Mouse (Mus musculus) myocyte (in vitro differentiated cells): ENCODE measurements around the gene Arl4d. TPM values are rescaled to one million over a fixed set of nuclear protein-coding genes. Genes with fewer than 3 reads are reported as not detected.

ENCODE experiments used
- H3K27me3 ChIP-seq: one replicate; pipeline ENCODE4 v1.6.1; 2011; ENCODE audit not compliant: control insufficient read depth, insufficient read depth, insufficient read length
- H3K36me3 ChIP-seq: one replicate; pipeline ENCODE4 v1.6.1; 2011; ENCODE audit not compliant: control insufficient read depth, insufficient read depth
- H3K4me2 ChIP-seq: one replicate; pipeline ENCODE4 v1.6.1; 2011; ENCODE audit warnings: low read depth, control low read depth
- H3K4me3 ChIP-seq: one replicate; pipeline ENCODE4 v1.5.1; 2011; ENCODE audit warnings: mild to moderate bottlenecking, control low read depth, moderate library complexity
- H3K79me2 ChIP-seq: one replicate; pipeline ENCODE4 v1.6.1; 2011; ENCODE audit not compliant: control insufficient read depth, insufficient read depth
- H3ac ChIP-seq: one replicate; pipeline ENCODE4 v1.6.1; 2011; ENCODE audit not compliant: control insufficient read depth, insufficient read length
- CEBPB ChIP-seq: IDR thresholded peaks from 2 replicates; pipeline ENCODE4 v1.6.1; 2011; ENCODE audit warnings: mild to moderate bottlenecking, moderate library complexity; ENCODE audit not compliant: poor library complexity, insufficient read depth, severe bottlenecking
- E2F4 ChIP-seq: IDR thresholded peaks from one replicate; pipeline ENCODE4 v1.6.1; 2011; ENCODE audit warnings: mild to moderate bottlenecking, control low read depth, moderate library complexity; ENCODE audit not compliant: insufficient read depth
- MAX ChIP-seq: IDR thresholded peaks from one replicate; pipeline ENCODE4 v1.6.1; 2011; ENCODE audit warnings: low read depth, mild to moderate bottlenecking, control low read depth
- MYOD1 ChIP-seq, 3 experiments: IDR thresholded peaks; one replicate each; pipeline ENCODE4 v1.6.1; 2011; ENCODE audit warnings: control low read depth in 2 of 3, low read depth in 2 of 3, mild to moderate bottlenecking in 2 of 3, moderate library complexity in 1 of 3; ENCODE audit not compliant: insufficient read length in 2 of 3, control insufficient read depth in 1 of 3
- MYOG ChIP-seq, 3 experiments: IDR thresholded peaks; one replicate each; pipeline ENCODE4 v1.6.1; 2011; ENCODE audit warnings: control low read depth in 2 of 3, low read depth in 2 of 3, mild to moderate bottlenecking in 2 of 3; ENCODE audit not compliant: insufficient read length in 2 of 3, control insufficient read depth in 1 of 3, insufficient read depth in 1 of 3
- POLR2A ChIP-seq: IDR thresholded peaks from one replicate; pipeline ENCODE4 v1.6.1; 2011; ENCODE audit warnings: low read depth, mild to moderate bottlenecking, control low read depth, moderate library complexity; ENCODE audit not compliant: insufficient read length
- POLR2AphosphoS2 ChIP-seq: IDR thresholded peaks from one replicate; pipeline ENCODE4 v1.6.1; 2011; ENCODE audit warnings: low read depth, control low read depth; ENCODE audit not compliant: insufficient read length
- REST ChIP-seq: IDR thresholded peaks from one replicate; pipeline ENCODE4 v1.6.1; 2011; ENCODE audit warnings: mild to moderate bottlenecking, control low read depth, moderate library complexity; ENCODE audit not compliant: insufficient read depth, insufficient read length
- SRF ChIP-seq: IDR thresholded peaks from one replicate; pipeline ENCODE4 v1.6.1; 2011; ENCODE audit warnings: low read depth; ENCODE audit not compliant: control insufficient read depth, insufficient read length
- TCF12 ChIP-seq: IDR thresholded peaks from one replicate; pipeline ENCODE4 v1.6.1; 2011; ENCODE audit warnings: mild to moderate bottlenecking, control low read depth; ENCODE audit not compliant: poor library complexity, insufficient read depth, severe bottlenecking
- TCF3 ChIP-seq: IDR thresholded peaks from one replicate; pipeline ENCODE4 v1.6.1; 2011; ENCODE audit warnings: low read depth, control low read depth; ENCODE audit not compliant: insufficient read length
- USF1 ChIP-seq: IDR thresholded peaks from one replicate; pipeline ENCODE4 v1.6.1; 2011; ENCODE audit warnings: low read depth, mild to moderate bottlenecking, control low read depth, moderate library complexity
- polyA plus RNA-seq: library from polyadenylated mRNA; unstranded; fragments of >200 nt; fragmentation: generic; extraction: Trizol; gene quantifications from one replicate; pipeline ENCODE4 v1.2.1, GENCODE M21; 2012; ENCODE audit warnings: missing spikeins

Arl4d gene
- polyA plus RNA-seq, 1 experiment: 7.7 TPM

DNA sequence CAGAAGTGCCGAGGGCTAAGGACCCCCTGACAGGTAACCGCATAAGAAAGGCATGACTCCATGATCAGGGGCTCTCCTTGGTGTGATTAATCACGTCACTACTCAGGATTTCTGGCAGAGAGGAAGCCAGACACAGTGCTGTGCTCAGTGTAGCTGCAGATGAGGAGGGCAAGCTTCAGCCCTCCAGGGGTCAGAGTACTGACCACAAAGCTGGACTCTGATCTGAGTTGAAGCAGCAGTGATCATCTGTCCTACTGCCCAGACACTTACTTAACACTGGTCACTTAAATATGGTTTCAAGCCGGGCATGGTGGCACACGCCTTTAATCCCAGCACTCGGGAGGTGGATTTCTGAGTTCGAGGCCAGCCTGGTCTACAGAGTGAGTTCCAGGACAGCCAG lies 4.2 kb upstream of the Arl4d start:
- Histone ChIP-seq H3K4me2 (no peak overlapping the region), H3K36me3 (no peaks in the 10 kb centered on the region), H3K4me3 (no peak overlapping the region), H3ac (no peak overlapping the region), H3K27me3 (no peaks in the 10 kb centered on the region), H3K79me2 (no peaks in the 10 kb centered on the region)
- TF ChIP-seq POLR2A (no peak), E2F4 (no peak), TCF3 (no peak), CEBPB (no peak), REST (no peak), USF1 (no peak)

DNA sequence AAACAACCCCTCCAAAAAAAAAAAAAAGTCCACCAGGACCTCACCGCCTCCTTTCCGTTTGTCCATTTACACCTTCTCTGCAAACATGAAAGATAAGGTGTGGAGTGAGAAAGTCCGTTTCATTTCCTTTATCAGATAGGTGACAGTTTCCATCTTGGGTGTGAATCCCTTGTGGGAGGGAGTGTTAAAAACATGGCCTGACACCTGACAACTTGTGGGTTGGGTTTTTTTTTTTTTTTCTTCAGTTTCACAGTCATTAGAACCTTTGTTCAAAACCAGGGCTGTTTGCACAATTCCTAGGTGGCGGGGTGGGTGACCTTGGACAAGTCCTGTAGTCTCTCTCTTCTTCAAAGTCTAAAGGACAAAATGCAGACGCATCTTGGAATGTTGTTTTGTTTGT lies 3.6 kb upstream of the Arl4d start:
- no peak for TF ChIP-seq POLR2A
- H3K27me3 ChIP-seq: no peaks in the 10 kb centered on the region
- no peak overlapping the region for H3ac ChIP-seq
- no peak overlapping the region for H3K4me2 ChIP-seq
- no peaks in the 10 kb centered on the region for H3K79me2 ChIP-seq
- H3K4me3 ChIP-seq: no peak overlapping the region
- no peaks in the 10 kb centered on the region for H3K36me3 ChIP-seq

DNA sequence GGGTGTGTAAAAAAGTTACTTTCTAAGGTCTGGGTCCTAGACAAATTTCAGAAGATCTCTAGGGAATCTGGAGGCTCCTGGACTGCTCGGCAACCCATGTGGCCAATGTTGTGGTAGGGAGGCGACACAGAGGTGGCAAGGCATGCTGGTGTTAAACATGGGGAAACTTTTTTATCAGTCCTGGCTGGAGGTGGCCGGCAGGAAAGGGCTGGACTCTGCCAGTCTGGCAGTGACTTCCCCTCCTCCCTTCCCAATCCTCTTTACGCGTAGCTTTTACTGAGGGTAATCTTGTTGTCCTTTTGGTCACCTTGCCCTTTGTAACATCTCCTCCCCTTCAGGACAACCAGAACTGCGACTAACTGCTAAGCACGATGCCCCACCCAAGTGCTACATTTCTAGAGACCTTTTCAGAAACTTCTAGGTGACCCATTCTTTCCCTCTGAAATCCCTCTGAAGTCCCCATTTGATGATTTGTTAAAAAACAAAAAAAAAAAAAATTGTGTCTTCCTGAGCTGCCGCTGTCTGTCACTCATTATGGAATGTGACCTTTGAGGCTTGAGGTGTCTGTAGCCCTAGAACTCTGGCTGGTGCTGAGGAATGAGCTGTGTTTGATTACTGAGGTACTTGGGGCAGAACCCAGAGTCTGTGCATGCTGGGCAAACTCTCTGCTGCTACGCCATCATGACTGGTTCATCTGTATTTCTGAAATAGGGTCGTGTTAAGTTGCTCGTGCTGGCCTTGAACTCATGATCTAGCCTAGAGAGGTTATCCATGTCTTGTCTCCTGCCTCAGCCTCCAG lies 1.9 kb upstream of the Arl4d start:
- Histone ChIP-seq H3K4me2 (no peak overlapping the region), H3K79me2 (no peaks in the 10 kb centered on the region), H3K36me3 (no peaks in the 10 kb centered on the region), H3K27me3 (no peaks in the 10 kb centered on the region), H3ac (no peak overlapping the region), H3K4me3 (no peak overlapping the region)
- TF ChIP-seq TCF12 (no peak), E2F4 (no peak), SRF (no peak), POLR2A (no peak), CEBPB (no peak), MAX (no peak), USF1 (no peak)

DNA sequence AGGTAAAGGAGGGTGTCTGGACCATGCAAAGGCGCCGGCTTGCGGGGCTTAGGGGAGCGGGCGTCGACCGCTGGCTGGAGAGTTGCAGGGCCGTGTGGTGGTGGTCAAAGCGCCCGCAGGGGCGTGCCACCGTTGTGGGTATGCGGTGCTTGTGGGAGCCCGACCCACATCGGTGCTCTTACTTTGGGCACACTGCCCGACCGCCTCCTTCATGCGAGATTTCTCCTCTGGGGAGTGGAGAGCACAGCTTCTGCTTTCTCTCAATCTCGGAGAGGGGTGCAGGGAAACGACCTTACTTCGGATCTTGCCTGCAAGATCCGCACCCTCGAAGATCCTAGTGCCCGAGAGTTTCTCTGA lies 273 bp downstream of the Arl4d start:
- no peak for TF ChIP-seq TCF12
- TF ChIP-seq MYOG (IDR thresholded peaks at IDR 0.05; ENCODE audit: control insufficient read depth in 1 of 3, insufficient read depth in 1 of 3, insufficient read length in 2 of 3, low read depth in 2 of 3): no peak
- TF ChIP-seq USF1: no peak
- no peak for TF ChIP-seq SRF
- no peak for TF ChIP-seq POLR2A
- no peak for TF ChIP-seq REST
- no peak for TF ChIP-seq POLR2AphosphoS2
- TF ChIP-seq MYOD1 (IDR thresholded peaks at IDR 0.05; ENCODE audit: control insufficient read depth in 1 of 3, insufficient read length in 2 of 3, low read depth in 2 of 3): no peak
- no peak for TF ChIP-seq MAX
- no peak for TF ChIP-seq TCF3
- TF ChIP-seq CEBPB: no peak
- no peak for TF ChIP-seq E2F4
- H3ac ChIP-seq: peak overlapping the region; percentile 16
- H3K27me3 ChIP-seq: no peaks in the 10 kb centered on the region

DNA sequence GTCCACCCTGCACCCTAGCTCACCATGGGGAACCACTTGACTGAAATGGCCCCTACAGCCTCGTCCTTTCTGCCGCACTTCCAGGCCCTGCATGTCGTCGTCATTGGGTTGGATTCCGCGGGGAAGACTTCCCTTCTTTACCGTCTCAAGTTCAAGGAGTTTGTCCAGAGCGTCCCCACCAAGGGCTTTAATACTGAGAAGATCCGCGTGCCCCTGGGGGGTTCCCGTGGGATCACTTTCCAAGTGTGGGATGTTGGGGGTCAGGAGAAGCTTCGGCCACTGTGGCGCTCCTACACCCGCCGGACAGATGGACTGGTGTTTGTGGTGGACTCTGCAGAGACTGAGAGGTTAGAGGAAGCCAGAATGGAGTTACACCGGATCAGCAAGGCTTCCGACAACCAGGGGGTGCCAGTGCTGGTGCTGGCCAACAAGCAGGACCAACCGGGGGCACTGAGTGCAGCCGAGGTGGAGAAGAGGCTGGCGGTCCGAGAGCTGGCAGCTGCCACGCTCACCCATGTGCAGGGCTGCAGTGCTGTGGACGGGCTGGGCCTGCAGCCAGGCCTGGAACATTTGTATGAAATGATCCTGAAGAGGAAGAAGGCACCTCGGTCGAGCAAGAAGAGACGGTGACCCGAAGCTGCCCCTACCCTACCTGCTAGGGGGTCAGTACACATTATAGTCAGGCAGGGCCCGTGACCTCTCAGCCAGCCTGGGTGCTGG lies 1.4 kb downstream of the Arl4d start:
- Histone ChIP-seq H3K36me3 (no peaks in the 10 kb centered on the region), H3K79me2 (no peaks in the 10 kb centered on the region), H3K4me2 (no peak overlapping the region), H3ac (no peak overlapping the region), H3K27me3 (no peaks in the 10 kb centered on the region), H3K4me3 (peak overlapping the region; percentile 33)
- peak in 1 of 3 experiments; percentile 25 for TF ChIP-seq MYOG (IDR thresholded peaks at IDR 0.05; ENCODE audit: control insufficient read depth in 1 of 3, insufficient read depth in 1 of 3, insufficient read length in 2 of 3, low read depth in 2 of 3)
- TF ChIP-seq E2F4: no peak
- no peak for TF ChIP-seq SRF
- TF ChIP-seq MYOD1 (IDR thresholded peaks at IDR 0.05; ENCODE audit: control insufficient read depth in 1 of 3, insufficient read length in 2 of 3, low read depth in 2 of 3): peak in 1 of 3 experiments; percentile 9
- no peak for TF ChIP-seq REST

More for the DNA sequence above, 273 bp downstream of the Arl4d start:
- Histone ChIP-seq H3K4me3 (peak overlapping the region; percentile 33), H3K79me2 (no peaks in the 10 kb centered on the region), H3K36me3 (no peaks in the 10 kb centered on the region), H3K4me2 (peak overlapping the region; percentile 92)
